Mouse (Mus musculus): ENCODE data around the gene Ankrd33.
A peak's percentile ranks its signal among the peaks of the same experiment; 100 is the strongest.
"Not testable (repeated sequence)": the region's sequence is repeated elsewhere in the genome, so short reads cannot be mapped to it uniquely, and the experiment has no call there.

Gene Ankrd33

GRCm38 (mm10) chr15:101086956-101087355 lies 28.6 kb upstream of the Ankrd33 start:
- no peak for DNase-seq

GRCm38 (mm10) chr15:101088291-101088690 lies 27.3 kb upstream of the Ankrd33 start:
- no peak for DNase-seq

DNA sequence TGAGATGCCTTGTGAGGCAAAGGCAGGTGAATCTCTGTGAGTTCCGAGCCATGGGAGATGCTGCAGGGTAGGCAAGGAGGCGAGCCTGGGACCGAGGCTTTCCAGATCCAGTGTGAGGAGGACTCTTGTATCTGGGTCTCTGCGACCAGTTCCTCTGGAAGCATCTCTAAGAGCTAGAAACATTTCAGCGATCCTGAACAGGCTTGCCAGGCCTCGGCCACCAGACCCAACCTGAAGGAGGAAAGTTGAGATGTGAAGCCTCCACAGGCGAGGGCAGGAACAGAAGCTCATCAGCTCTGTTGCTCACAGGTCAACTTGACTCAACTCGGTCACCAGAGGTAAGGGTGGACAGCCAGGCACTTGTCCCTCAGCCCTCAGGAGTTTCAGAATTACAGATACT lies 24.0 kb upstream of the Ankrd33 start:
- DNase-seq, result no peak

DNA sequence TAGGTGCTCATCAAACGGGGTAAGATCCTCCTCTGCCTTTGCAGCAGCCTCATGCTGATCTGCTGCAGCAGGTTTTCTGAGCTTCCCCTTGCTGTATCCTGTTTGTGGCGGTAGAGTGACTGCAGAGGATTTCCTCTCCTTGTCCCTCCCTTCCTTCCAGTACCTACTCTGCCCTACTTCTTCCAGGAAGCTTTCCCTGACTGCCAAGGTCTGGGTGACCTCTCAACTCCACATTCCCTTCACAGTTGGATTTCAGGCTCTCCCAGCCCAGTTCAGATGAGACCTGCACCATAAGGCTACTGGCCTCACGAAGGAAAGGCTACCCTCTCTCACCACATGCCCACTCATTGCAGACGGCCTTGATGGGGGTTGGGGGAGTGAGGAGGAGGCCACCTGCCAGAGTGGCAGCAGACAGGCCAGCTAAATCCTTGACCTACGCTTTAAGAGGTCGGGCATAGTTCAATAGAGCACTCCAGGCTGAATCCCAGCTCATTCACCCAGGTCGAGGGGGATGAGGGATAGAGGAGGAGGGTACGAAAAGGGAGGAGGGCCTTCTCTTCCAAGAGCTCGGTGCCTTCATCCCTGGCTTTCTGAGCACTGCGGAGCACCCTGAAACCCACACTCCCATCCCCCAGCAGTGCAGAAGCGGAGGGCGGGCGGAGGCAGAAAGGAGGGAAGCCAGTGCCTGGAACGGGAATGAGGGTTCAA lies 23.3 kb upstream of the Ankrd33 start:
- no peak for DNase-seq

- DNase-seq, result peak; percentile 41
Observed at GRCm38 (mm10) chr15:101092829-101093648, 22.5 kb upstream of the Ankrd33 start.

DNA sequence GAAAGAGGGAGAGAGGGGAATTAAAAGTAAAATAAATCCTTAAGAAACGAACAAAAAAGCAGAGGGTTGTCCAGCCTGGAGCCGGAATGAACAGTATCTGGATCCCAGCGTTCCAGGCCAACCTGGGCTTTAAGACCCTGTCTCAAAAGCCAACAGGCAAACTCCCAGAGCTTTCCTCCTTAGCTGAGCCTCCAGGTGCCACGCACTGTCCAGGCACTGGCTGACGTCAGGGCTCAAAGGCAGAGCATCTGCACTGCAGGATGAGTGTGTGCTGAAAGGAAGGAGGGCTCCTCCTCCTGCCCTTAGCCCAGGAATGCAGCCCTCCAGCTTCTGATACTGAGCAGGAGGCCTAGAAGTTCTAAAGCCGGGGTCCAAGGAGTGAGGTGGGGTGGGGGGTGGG lies 21.6 kb upstream of the Ankrd33 start:
- DNase-seq, result no peak

- no peak for DNase-seq
Observed at GRCm38 (mm10) chr15:101094979-101095378, 20.6 kb upstream of the Ankrd33 start.

GRCm38 (mm10) chr15:101095392-101095791 lies 20.2 kb upstream of the Ankrd33 start:
- DNase-seq, result no peak

- DNase-seq, result no peak
Observed at GRCm38 (mm10) chr15:101097985-101098651, 17.4 kb upstream of the Ankrd33 start.

- DNase-seq, result no peak
Observed at GRCm38 (mm10) chr15:101100996-101101395, 14.6 kb upstream of the Ankrd33 start.

GRCm38 (mm10) chr15:101103605-101104304 lies 11.8 kb upstream of the Ankrd33 start:
- DNase-seq, result no peak

DNA sequence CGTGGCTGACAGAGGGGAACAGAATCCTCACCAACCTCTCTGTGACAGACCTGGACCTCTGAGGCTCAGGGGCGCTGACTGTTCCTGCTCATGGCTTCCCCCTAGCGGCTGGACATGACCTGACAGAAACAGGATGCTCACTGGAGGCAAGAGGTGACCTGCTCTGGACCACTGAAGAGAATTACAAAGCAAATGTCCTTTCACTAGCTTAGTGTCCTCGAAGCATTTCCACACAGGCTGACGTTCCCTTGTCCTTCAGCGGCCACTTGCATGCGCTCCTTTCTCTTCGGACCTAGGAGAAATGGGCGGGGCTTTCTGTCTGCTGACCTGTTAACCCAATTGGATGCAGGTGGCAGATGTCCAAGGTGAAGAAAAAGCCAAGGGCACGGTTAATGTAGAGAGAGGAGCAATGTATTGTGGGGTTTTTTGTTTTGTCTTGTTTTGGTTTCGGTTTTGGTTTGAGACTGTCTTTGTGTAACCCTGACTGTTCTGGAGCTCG lies 10.0 kb upstream of the Ankrd33 start:
- DNase-seq, result peak; percentile 68

- no peak for DNase-seq
Observed at GRCm38 (mm10) chr15:101106011-101106410, 9.5 kb upstream of the Ankrd33 start.

GRCm38 (mm10) chr15:101107906-101108671 lies 7.5 kb upstream of the Ankrd33 start:
- DNase-seq, result no peak

- DNase-seq, result no peak
Observed at GRCm38 (mm10) chr15:101113176-101113575, 2.4 kb upstream of the Ankrd33 start.

DNA sequence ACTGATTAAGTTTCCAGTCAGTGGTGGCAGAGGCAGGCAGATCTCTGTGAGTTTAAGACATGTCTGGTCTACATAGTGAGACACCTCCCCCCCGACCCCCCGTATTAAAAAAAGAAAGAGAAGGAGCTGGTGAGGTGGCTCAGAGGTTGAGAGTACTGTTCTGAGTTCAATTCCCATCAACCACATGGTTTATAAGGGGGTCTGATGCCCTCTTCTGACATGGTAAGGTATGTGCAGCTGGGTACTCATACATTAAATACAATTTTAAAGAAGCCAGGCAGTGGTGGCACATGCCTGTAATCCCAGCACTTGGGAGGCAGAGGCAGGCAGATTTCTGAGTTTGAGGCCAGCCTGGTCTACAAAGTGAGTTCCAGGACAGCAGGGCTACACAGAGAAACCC lies 1.8 kb upstream of the Ankrd33 start:
- not testable (repeated sequence) for DNase-seq

GRCm38 (mm10) chr15:101118399-101119125 lies 3.0 kb downstream of the Ankrd33 start:
- no peak for DNase-seq

GRCm38 (mm10) chr15:101121411-101122289 lies 6.1 kb downstream of the Ankrd33 start:
- no peak for DNase-seq

GRCm38 (mm10) chr15:101122290-101122589 lies 6.7 kb downstream of the Ankrd33 start:
- no peak for DNase-seq

DNA sequence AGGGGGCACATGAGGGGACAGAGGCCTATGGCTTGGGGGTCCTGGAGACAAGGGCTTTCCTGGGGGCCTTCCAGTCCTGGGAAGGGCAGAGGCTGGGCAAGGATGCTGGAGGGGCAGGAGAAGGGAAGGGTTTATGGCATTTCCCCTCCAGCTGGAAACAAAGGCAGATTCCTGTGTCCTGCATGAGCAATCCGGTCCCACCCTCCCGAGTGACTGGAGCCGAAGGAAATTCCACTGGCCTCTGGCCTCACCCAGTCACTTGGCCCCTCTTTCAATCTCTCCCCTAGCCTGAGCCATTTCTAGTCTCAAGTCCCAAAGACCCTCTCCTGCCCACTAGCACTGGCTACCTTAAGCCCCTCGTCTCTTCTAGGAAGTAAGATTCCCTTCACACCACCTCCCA lies 7.6 kb downstream of the Ankrd33 start:
- no peak for DNase-seq

- DNase-seq, result no peak
Observed at GRCm38 (mm10) chr15:101125561-101125960, 10.0 kb downstream of the Ankrd33 start.
